Mouse (Mus musculus) heart, embryonic 12.5 days (tissue): ENCODE measurements around the gene Gm20388. TPM values are rescaled to one million over a fixed set of nuclear protein-coding genes. Genes with fewer than 3 reads are reported as not detected.

Experiments
- ATAC-seq: fragments of 200-750 bp; cut with Nextera tagmentation; 2 replicates; pipeline ENCODE4 v1.8.0; 2017; ENCODE audit warnings: moderate TSS enrichment, moderate library complexity; ENCODE audit not compliant: insufficient number of reproducible peaks, low FRiP score
- H3K27ac ChIP-seq: fragments of 300-500 bp; sonication (generic); 2 replicates; pipeline ENCODE4 v1.5.1; 2016; ENCODE audit warnings: mild to moderate bottlenecking, moderate library complexity; ENCODE audit not compliant: poor library complexity, severe bottlenecking
- H3K27me3 ChIP-seq: fragments of 300-500 bp; sonication (generic); replicated peaks from 2 replicates; pipeline ENCODE4 v1.6.1; 2016; ENCODE audit warnings: mild to moderate bottlenecking, moderate library complexity
- H3K36me3 ChIP-seq: fragments of 300-500 bp; sonication (generic); 2 replicates; pipeline ENCODE4 v1.6.1; 2016; ENCODE audit warnings: mild to moderate bottlenecking, moderate library complexity
- H3K4me1 ChIP-seq: fragments of 300-500 bp; sonication (generic); replicated peaks from 2 replicates; pipeline ENCODE4 v1.6.1; 2016; ENCODE audit warnings: mild to moderate bottlenecking
- H3K4me2 ChIP-seq: fragments of 300-500 bp; sonication (generic); 2 replicates; pipeline ENCODE4 v1.6.1; 2016; ENCODE audit warnings: mild to moderate bottlenecking, moderate library complexity
- H3K4me3 ChIP-seq: fragments of 300-500 bp; sonication (generic); 2 replicates; pipeline ENCODE4 v1.5.1; 2016; ENCODE audit warnings: mild to moderate bottlenecking
- H3K9ac ChIP-seq: fragments of 300-500 bp; sonication (generic); 2 replicates; pipeline ENCODE4 v1.6.1; 2016; ENCODE audit warnings: mild to moderate bottlenecking, moderate library complexity
- H3K9me3 ChIP-seq: fragments of 300-500 bp; sonication (generic); replicated peaks from 2 replicates; pipeline ENCODE4 v1.6.1; 2016; ENCODE audit warnings: mild to moderate bottlenecking, moderate library complexity
- WGBS: fragments of 180-500 bp; shearing (Covaris S2); methylation state at CpG from one replicate; pipeline ENCODE4 v1.1.7; 2016; 5-methylcytosine and 5-hydroxymethylcytosine counted together
- polyA plus RNA-seq: library from polyadenylated mRNA; unstranded; fragments of >200 nt; fragmentation: Nextera tagmentation; extraction: Ambion mirVana; gene quantifications from 2 replicates; pipeline ENCODE4 v1.2.1, GENCODE M21; 2016

Gene Gm20388
- polyA plus RNA-seq, 1 experiment from 2014 or later = not detected

DNA sequence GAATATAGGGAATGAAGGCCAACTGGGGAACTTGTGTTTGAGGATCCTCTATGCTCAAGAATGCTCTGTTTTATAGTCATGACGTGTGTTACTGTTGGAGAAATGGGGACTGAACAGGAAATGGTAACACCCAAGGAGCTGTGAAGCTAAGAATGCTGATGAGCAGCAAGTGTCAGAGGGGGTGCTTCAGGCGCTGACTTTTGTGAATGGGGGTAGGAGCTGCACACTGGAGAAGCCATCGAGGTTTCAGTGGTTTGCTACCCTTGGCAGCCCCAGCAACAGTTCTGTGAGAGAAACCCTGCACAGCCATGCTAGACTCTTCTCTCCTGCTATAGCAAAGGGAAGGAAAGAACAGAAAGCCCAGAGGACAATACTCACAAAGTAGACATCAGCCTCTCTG, 3001.5 kb downstream of the Gm20388 start:
- Histone ChIP-seq H3K9me3 (no peaks in the 10 kb centered on the region), H3K4me1 (peaks cover 33% of the 10 kb centered on the region), H3K36me3 (peaks cover 32% of the 10 kb centered on the region), H3K27ac (no peak overlapping the region), H3K4me3 (no peak overlapping the region), H3K27me3 (no peaks in the 10 kb centered on the region), H3K9ac (no peak overlapping the region), H3K4me2 (no peak overlapping the region)
- ATAC-seq = no peak
- 73% methylated on average over 3 of the region's 3 CpGs for WGBS

DNA sequence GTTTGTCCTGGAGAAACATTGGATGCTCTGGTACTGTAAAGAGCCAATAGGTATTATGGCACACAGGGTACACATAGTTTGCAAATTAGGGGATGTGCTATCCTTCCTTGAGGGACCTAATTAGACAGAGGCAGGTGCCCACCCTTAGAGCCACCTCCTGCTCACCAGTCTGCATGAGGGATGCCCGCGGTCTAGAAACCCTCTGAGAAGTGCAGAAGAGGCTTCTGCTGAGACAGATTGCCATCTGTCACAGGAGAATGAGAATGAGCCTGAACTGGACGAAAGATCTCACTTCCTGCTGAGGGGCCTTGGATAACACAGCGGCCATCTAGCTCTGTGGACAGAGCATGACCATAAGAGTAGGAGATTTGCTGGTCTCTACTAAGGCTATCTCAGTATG, 3002.2 kb downstream of the Gm20388 start:
- Histone ChIP-seq H3K27ac (no peak overlapping the region), H3K27me3 (no peaks in the 10 kb centered on the region), H3K4me3 (no peak overlapping the region), H3K4me2 (no peak overlapping the region), H3K9me3 (no peaks in the 10 kb centered on the region), H3K4me1 (peaks cover 40% of the 10 kb centered on the region), H3K9ac (no peak overlapping the region), H3K36me3 (peaks cover 24% of the 10 kb centered on the region)
- WGBS = 85% methylated on average over 4 of the region's 4 CpGs
- ATAC-seq = no peak

DNA sequence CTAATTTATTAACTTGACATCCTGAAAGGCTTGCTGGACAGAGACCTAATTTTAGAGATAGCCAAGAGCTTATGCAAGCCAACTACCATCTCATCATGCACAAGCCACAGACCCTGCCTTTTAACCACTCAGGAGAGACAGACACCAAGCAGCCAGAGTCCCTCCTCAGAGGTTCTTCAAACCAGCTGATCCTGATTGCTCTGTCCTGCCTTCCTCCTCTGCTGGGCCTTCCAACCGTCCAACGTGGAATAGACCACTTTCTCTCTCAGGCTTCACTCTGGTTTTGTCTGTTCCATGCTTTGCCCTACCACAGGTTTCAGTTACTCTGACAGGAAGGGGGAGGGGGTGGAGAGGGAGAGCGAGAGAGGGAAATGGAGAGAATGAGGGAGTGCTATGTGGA, 3006.1 kb downstream of the Gm20388 start:
- Histone ChIP-seq H3K4me1 (peaks cover 75% of the 10 kb centered on the region), H3K27me3 (no peaks in the 10 kb centered on the region), H3K9me3 (no peaks in the 10 kb centered on the region), H3K27ac (peak overlapping the region; percentile 96), H3K4me3 (no peak overlapping the region), H3K4me2 (0 out of 2 replicates have a peak overlapping the region, but pooled peaks have one; percentile 2), H3K36me3 (peaks cover 17% of the 10 kb centered on the region), H3K9ac (no peak overlapping the region)
- WGBS = 54% methylated on average over 3 of the region's 3 CpGs
- ATAC-seq = no peak

DNA sequence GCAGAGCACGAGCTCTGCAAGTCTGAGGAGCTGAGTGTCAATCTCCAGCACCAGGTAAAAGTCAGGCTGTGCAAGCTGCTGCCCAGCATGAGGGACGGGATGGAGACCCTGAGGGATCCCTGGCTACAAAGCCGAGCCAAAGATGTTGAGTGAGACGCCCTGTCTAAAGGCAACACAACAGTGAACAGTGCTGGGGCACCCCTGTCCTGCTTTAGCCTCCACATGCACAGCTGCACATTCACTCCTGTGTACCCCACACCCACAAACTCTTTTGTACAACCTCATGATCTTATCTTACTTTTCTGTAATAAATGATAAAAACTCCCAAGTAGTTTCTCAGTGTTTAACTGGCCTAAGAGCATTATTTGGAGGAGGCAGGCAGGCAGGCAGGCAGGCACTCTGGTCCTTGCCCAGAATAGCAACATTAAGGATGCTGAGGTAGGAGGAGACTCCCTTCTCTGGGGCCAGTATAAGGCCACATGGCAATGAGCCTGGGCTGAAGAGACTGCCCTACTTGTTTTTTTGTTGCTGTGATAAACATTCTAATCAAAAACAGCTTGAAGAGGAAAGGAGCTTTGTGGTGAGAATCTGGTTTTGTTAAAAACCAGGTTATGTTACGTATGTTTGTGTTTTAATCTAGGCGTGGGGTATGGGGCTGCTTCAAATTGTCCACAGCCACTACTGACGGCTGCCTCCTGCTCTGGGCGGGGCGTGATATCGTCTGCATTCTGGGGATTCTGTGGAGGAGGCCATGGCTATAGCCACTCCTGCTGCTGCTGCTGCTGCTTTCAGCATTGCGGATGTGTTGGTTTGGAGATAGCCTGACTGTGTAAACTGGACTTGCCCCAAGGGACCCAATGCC, 3007.1 kb downstream of the Gm20388 start:
- peak overlapping the region; percentile 58 for H3K4me2 ChIP-seq
- H3K9me3 ChIP-seq = no peaks in the 10 kb centered on the region
- H3K4me1 ChIP-seq = peaks cover 83% of the 10 kb centered on the region
- H3K36me3 ChIP-seq = peaks cover 17% of the 10 kb centered on the region
- peak overlapping the region; percentile 96 for H3K27ac ChIP-seq
- ATAC-seq = peak; percentile 83
- H3K27me3 ChIP-seq = no peaks in the 10 kb centered on the region
- H3K4me3 ChIP-seq = no peak overlapping the region
- WGBS = 17% methylated on average over 11 of the region's 11 CpGs
- peak overlapping the region; percentile 57 for H3K9ac ChIP-seq

DNA sequence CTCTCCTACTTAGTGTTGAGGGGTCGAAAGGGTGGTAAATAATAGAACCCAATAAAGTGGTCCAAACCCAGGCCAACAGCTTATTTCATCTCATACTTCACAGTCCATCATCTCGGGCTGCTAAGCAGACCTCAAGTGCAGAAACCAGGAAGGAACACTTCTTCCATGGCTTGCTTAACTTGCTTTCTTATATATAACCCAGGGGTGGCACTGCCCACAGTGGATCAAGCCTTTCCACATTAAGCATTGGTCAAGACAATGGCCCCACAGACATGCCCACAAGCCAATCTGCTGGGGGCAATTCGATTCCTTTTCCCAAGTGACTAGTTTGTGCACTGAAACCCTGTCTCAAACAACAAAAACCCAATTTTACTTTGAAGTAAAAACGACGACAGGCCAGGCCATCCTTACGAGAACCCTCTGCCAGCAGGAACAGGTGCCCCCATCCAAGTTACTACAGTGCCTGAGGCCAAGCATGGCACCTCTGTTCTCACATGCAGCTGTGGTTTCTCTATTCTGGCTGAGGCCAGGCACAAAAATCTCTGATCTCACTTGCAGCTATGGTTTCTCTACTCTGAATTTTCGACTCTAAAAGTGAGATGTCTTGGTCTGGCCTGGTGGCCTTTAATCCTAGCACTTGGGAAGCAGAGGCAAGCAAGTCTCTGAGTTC, 3007.9 kb downstream of the Gm20388 start:
- peak overlapping the region; percentile 58 for H3K4me2 ChIP-seq
- WGBS = 72% methylated on average over 7 of the region's 7 CpGs
- H3K4me1 ChIP-seq = peaks cover 91% of the 10 kb centered on the region
- ATAC-seq = no peak
- peaks cover 17% of the 10 kb centered on the region for H3K36me3 ChIP-seq
- H3K9ac ChIP-seq = no peak overlapping the region
- no peaks in the 10 kb centered on the region for H3K9me3 ChIP-seq
- no peak overlapping the region for H3K4me3 ChIP-seq
- H3K27me3 ChIP-seq = no peaks in the 10 kb centered on the region
- H3K27ac ChIP-seq = peak overlapping the region; percentile 96

DNA sequence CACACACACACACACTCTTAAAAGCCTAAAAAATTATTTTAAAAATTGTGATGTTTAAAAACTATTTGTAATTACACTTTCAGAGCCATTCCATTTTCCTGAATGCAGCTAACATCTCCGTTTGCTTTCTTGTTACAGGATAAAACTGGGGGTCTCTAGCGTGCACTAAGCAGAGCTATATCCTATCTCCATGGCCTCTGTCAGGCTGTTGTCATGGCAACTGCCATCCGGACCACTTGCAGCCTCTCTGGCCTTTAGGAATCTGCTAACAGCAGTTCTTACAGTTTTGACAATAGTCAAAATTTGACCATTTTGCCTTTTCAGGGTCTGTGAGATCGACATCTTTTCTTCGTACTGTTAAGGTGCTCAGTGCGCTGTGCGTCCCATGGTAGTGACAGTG, 3010.2 kb downstream of the Gm20388 start:
- Histone ChIP-seq H3K36me3 (no peaks in the 10 kb centered on the region), H3K9ac (no peak overlapping the region), H3K9me3 (no peaks in the 10 kb centered on the region), H3K4me1 (peaks cover 90% of the 10 kb centered on the region), H3K27me3 (no peaks in the 10 kb centered on the region), H3K4me3 (no peak overlapping the region), H3K4me2 (no peak overlapping the region), H3K27ac (no peak overlapping the region)
- 75% methylated on average over 7 of the region's 7 CpGs for WGBS
- no peak for ATAC-seq

DNA sequence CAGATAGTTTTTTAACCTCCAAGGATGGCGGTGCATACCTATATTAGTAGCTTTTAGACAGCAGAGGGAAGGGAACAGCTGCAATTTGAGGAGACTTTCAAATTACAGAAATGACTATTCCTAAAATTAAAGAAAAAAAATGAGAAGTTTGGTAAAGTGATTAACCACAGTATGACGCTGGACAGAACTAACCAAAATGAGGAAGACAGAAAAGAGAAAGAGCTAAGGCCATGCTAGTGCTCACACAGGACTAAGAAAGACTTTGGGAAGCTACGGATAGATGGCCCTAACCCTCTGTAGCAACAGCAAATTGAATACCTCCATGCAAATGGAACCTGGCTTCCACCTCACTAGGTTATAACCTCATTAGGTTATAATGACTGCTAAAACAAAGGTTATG, 3012.3 kb downstream of the Gm20388 start:
- H3K4me3 ChIP-seq = no peak overlapping the region
- no peak overlapping the region for H3K27ac ChIP-seq
- 83% methylated on average over 3 of the region's 3 CpGs for WGBS
- ATAC-seq = no peak
- no peaks in the 10 kb centered on the region for H3K9me3 ChIP-seq
- no peaks in the 10 kb centered on the region for H3K27me3 ChIP-seq
- H3K4me1 ChIP-seq = peaks cover 90% of the 10 kb centered on the region
- peaks cover 8% of the 10 kb centered on the region; the same call in 1 of the 2 replicates for H3K36me3 ChIP-seq
- H3K9ac ChIP-seq = no peak overlapping the region
- H3K4me2 ChIP-seq = no peak overlapping the region

DNA sequence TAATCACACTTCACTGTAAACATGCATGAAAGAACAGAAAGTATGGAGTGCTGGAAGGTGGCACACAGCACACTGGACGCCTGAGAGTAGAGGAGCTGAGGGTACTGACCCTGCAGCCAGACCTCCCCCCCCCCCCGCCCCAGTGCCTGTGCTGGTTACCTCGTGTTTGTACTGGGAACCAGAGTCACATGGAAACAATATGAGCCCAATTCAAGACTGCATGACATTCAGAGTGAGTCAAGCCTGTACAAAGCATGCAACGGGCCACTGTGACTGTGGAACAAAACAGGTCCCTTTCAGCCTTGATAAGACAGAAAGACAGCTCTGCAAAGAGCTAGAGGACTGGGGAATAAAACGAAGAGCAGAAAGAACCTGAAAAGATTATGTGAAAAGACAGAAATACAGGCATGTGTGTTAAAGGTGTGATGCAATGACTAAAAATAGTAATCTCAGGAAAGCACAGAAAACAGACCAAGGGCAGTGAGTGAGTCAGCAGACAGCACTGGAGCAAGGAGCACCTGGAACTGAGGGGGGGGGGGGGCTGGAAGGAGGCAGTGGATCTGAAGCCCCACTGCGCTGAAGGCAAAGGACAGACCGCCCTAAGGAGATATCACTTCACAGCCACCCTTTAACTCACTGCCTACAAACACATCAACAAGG, 3012.9 kb downstream of the Gm20388 start:
- no peaks in the 10 kb centered on the region for H3K27me3 ChIP-seq
- H3K9me3 ChIP-seq = no peaks in the 10 kb centered on the region
- H3K4me3 ChIP-seq = no peak overlapping the region
- ATAC-seq = no peak
- peak overlapping the region; percentile 84 for H3K27ac ChIP-seq
- peak overlapping the region; percentile 63 for H3K9ac ChIP-seq
- H3K4me2 ChIP-seq = peak overlapping the region; percentile 52
- WGBS = 24% methylated on average over 7 of the region's 7 CpGs
- H3K36me3 ChIP-seq = peaks cover 8% of the 10 kb centered on the region; the same call in 1 of the 2 replicates
- H3K4me1 ChIP-seq = peaks cover 85% of the 10 kb centered on the region

DNA sequence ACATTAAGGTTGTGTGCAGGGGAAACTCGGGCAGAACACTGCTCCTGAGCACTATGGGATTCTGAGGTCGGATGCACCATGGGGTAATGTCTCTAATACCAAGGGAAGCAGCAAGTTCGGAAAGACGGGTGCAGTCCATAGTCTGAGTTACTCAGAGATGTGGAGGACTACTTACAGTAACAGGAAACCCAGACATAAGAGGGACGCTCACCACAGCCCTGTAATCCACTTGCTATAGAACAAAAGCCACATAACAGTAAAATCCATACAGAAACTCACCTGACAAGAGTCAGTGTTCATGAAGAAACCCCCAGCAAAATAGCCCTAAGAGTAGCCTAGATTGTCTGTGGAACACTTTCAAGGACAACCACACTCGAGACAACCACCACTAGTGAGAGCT, 3013.4 kb downstream of the Gm20388 start:
- ATAC-seq = no peak
- H3K27ac ChIP-seq = peak overlapping the region; percentile 84
- H3K4me2 ChIP-seq = peak overlapping the region; percentile 52
- no peaks in the 10 kb centered on the region for H3K27me3 ChIP-seq
- 56% methylated on average over 6 of the region's 6 CpGs for WGBS
- no peaks in the 10 kb centered on the region for H3K9me3 ChIP-seq
- H3K4me3 ChIP-seq = no peak overlapping the region
- peaks cover 84% of the 10 kb centered on the region for H3K4me1 ChIP-seq
- peak overlapping the region; percentile 63 for H3K9ac ChIP-seq
- peaks cover 8% of the 10 kb centered on the region; the same call in 1 of the 2 replicates for H3K36me3 ChIP-seq

DNA sequence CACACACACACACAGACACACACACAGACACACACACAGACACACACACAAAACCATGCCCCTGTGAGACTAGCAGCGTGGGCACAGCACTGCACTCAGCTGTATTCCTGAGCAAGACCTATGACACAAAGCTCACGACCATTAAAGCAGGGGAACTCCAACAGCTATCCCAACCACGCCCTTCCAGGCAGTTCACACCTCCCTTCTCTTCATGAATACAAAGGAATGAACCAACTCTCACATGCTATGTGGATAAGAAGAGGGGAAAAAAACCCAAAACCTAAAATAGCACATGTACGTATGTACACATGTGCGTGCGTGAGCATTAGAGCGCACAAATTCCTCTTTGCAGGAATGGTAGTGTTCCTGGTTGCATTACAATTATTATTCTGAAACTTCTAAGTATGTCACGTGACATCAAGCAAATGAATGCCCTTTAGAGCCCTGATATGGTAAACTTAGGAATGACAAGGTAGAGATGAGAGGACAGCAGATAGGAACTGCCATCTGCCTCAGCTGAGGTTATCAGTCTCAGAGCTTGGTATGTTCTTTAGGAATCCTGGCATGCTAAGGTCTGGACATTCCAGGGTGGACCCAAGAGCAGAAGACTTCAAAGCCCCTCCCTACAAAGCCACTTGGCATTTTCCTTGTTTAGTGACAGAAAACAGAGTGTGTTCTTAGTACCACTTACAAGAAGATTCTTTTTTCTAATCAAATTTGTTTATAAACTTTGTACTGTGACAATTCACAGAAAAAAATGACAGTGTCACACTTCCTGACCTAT, 3015.5 kb downstream of the Gm20388 start:
- H3K4me3 ChIP-seq = no peak overlapping the region
- peaks cover 8% of the 10 kb centered on the region; the same call in 1 of the 2 replicates for H3K36me3 ChIP-seq
- no peak overlapping the region for H3K27ac ChIP-seq
- no peaks in the 10 kb centered on the region for H3K27me3 ChIP-seq
- no peak overlapping the region for H3K9ac ChIP-seq
- no peaks in the 10 kb centered on the region for H3K9me3 ChIP-seq
- peaks cover 79% of the 10 kb centered on the region for H3K4me1 ChIP-seq
- ATAC-seq = no peak
- WGBS = 71% methylated on average over 8 of the region's 8 CpGs
- H3K4me2 ChIP-seq = no peak overlapping the region
